Mouse (Mus musculus) heart, embryonic 10.5 days (tissue): ENCODE data around the gene Adgrb2. TPM values are rescaled to one million over a fixed set of nuclear protein-coding genes. Genes with fewer than 3 reads are reported as not detected.

ENCODE experiments used
- DNase-seq: peaks from one replicate; pipeline ENCODE4 v3.0.0-alpha.2; 2017; ENCODE audit warnings: low spot score
- H3K27ac ChIP-seq: fragments of 300-500 bp; sonication (generic); 2 replicates; pipeline ENCODE4 v1.5.1; 2016; ENCODE audit warnings: mild to moderate bottlenecking
- H3K27me3 ChIP-seq: fragments of 300-500 bp; sonication (generic); 2 replicates; pipeline ENCODE4 v1.6.1; 2016; ENCODE audit warnings: mild to moderate bottlenecking; ENCODE audit not compliant: poor library complexity, insufficient read depth, severe bottlenecking
- H3K36me3 ChIP-seq: fragments of 300-500 bp; sonication (generic); 2 replicates; pipeline ENCODE4 v1.6.1; 2016; ENCODE audit warnings: mild to moderate bottlenecking, moderate library complexity
- H3K4me1 ChIP-seq: fragments of 300-500 bp; sonication (generic); 2 replicates; pipeline ENCODE4 v1.6.1; 2016; ENCODE audit warnings: mild to moderate bottlenecking
- H3K4me3 ChIP-seq: fragments of 300-500 bp; sonication (generic); 2 replicates; pipeline ENCODE4 v1.5.1; 2016; ENCODE audit warnings: mild to moderate bottlenecking, moderate library complexity
- H3K9me3 ChIP-seq: fragments of 300-500 bp; sonication (generic); 2 replicates; pipeline ENCODE4 v1.6.1; 2016; ENCODE audit warnings: mild to moderate bottlenecking, moderate library complexity
- WGBS: fragments of 180-500 bp; shearing (Covaris S2); methylation state at CpG from one replicate; pipeline ENCODE4 v1.1.7; 2016; 5-methylcytosine and 5-hydroxymethylcytosine counted together
- polyA plus RNA-seq: library from polyadenylated mRNA; unstranded; fragments of >200 nt; fragmentation: Nextera tagmentation; extraction: Ambion mirVana; gene quantifications from 2 replicates; pipeline ENCODE4 v1.2.1, GENCODE M21; 2016

Adgrb2 gene
- polyA plus RNA-seq, 1 experiment from 2014 or later: 3.1 TPM

GRCm38 (mm10) chr4:130017036-130017674 lies 32.5 kb downstream of the Adgrb2 start:
- Histone ChIP-seq H3K9me3 (no peaks in the 10 kb centered on the region), H3K4me3 (no peak overlapping the region), H3K27ac (no peak overlapping the region), H3K4me1 (peaks cover 36% of the 10 kb centered on the region), H3K36me3 (no peaks in the 10 kb centered on the region), H3K27me3 (peaks cover 98% of the 10 kb centered on the region)
- 60% methylated on average over 18 of the region's 18 CpGs for WGBS
- DNase-seq: no peak

- no peak for DNase-seq
- Histone ChIP-seq H3K4me3 (no peak overlapping the region), H3K36me3 (no peaks in the 10 kb centered on the region), H3K9me3 (no peaks in the 10 kb centered on the region), H3K4me1 (peaks cover 10% of the 10 kb centered on the region), H3K27ac (no peak overlapping the region), H3K27me3 (peaks cover 78% of the 10 kb centered on the region)
- WGBS: 85% methylated on average over 8 of the region's 8 CpGs
Measured at GRCm38 (mm10) chr4:130022952-130023351, 38.3 kb downstream of the Adgrb2 start.

GRCm38 (mm10) chr4:130023511-130024231 lies 39.0 kb downstream of the Adgrb2 start:
- Histone ChIP-seq H3K27me3 (peaks cover 77% of the 10 kb centered on the region), H3K4me3 (no peak overlapping the region), H3K4me1 (peaks cover 10% of the 10 kb centered on the region), H3K27ac (no peak overlapping the region), H3K36me3 (no peaks in the 10 kb centered on the region), H3K9me3 (no peaks in the 10 kb centered on the region)
- DNase-seq: no peak
- 70% methylated on average over 10 of the region's 10 CpGs for WGBS

GRCm38 (mm10) chr4:130025544-130025943 lies 40.9 kb downstream of the Adgrb2 start:
- no peak for DNase-seq
- 31% methylated on average over 8 of the region's 8 CpGs for WGBS
- Histone ChIP-seq H3K27me3 (peaks cover 74% of the 10 kb centered on the region), H3K36me3 (no peaks in the 10 kb centered on the region), H3K4me3 (no peak overlapping the region), H3K4me1 (peaks cover 10% of the 10 kb centered on the region), H3K9me3 (no peaks in the 10 kb centered on the region), H3K27ac (no peak overlapping the region)

- no peak overlapping the region for H3K27ac ChIP-seq
- peaks cover 68% of the 10 kb centered on the region for H3K27me3 ChIP-seq
- 71% methylated on average over 2 of the region's 2 CpGs for WGBS
- H3K36me3 ChIP-seq: no peaks in the 10 kb centered on the region
- no peak for DNase-seq
- H3K4me3 ChIP-seq: no peak overlapping the region
- peaks cover 2% of the 10 kb centered on the region for H3K4me1 ChIP-seq
- no peaks in the 10 kb centered on the region for H3K9me3 ChIP-seq
Measured at GRCm38 (mm10) chr4:130031146-130031545, 46.5 kb downstream of the Adgrb2 start.

GRCm38 (mm10) chr4:130033496-130033895 lies 48.8 kb downstream of the Adgrb2 start:
- Histone ChIP-seq H3K27ac (no peak overlapping the region), H3K4me1 (peaks cover 21% of the 10 kb centered on the region), H3K27me3 (peaks cover 60% of the 10 kb centered on the region), H3K4me3 (no peak overlapping the region), H3K9me3 (no peaks in the 10 kb centered on the region), H3K36me3 (no peaks in the 10 kb centered on the region)
- 74% methylated on average over 7 of the region's 7 CpGs for WGBS
- DNase-seq: no peak

- Histone ChIP-seq H3K36me3 (no peaks in the 10 kb centered on the region), H3K4me1 (peaks cover 21% of the 10 kb centered on the region), H3K9me3 (no peaks in the 10 kb centered on the region), H3K27ac (peak overlapping the region; percentile 87), H3K4me3 (no peak overlapping the region), H3K27me3 (peaks cover 43% of the 10 kb centered on the region)
- WGBS: 7% methylated on average over 8 of the region's 8 CpGs
- DNase-seq: no peak
Measured at GRCm38 (mm10) chr4:130036112-130036511, 51.4 kb downstream of the Adgrb2 start.

- peaks cover 43% of the 10 kb centered on the region for H3K27me3 ChIP-seq
- peak; percentile 93 for DNase-seq
- peaks cover 24% of the 10 kb centered on the region for H3K4me1 ChIP-seq
- H3K4me3 ChIP-seq: peak overlapping the region; percentile 49
- 6% methylated on average over 23 of the region's 23 CpGs for WGBS
- H3K36me3 ChIP-seq: no peaks in the 10 kb centered on the region
- no peaks in the 10 kb centered on the region for H3K9me3 ChIP-seq
- peak overlapping the region; percentile 87 for H3K27ac ChIP-seq
Measured at GRCm38 (mm10) chr4:130036573-130037401, 52.1 kb downstream of the Adgrb2 start.

- no peak overlapping the region for H3K4me3 ChIP-seq
- no peaks in the 10 kb centered on the region for H3K9me3 ChIP-seq
- H3K27me3 ChIP-seq: peaks cover 28% of the 10 kb centered on the region
- no peak for DNase-seq
- peaks cover 40% of the 10 kb centered on the region for H3K4me1 ChIP-seq
- H3K27ac ChIP-seq: 0 out of 2 replicates have a peak overlapping the region, but pooled peaks have one; percentile 1
- H3K36me3 ChIP-seq: no peaks in the 10 kb centered on the region
- 51% methylated on average over 5 of the region's 5 CpGs for WGBS
Measured at GRCm38 (mm10) chr4:130039351-130039750, 54.7 kb downstream of the Adgrb2 start.

- 83% methylated on average over 11 of the region's 11 CpGs for WGBS
- no peak for DNase-seq
- Histone ChIP-seq H3K9me3 (no peaks in the 10 kb centered on the region), H3K36me3 (no peaks in the 10 kb centered on the region), H3K4me3 (no peak overlapping the region), H3K4me1 (peaks cover 46% of the 10 kb centered on the region), H3K27ac (no peak overlapping the region), H3K27me3 (peaks cover 12% of the 10 kb centered on the region)
Measured at GRCm38 (mm10) chr4:130041076-130041475, 56.4 kb downstream of the Adgrb2 start.

GRCm38 (mm10) chr4:130044211-130044610 lies 59.5 kb downstream of the Adgrb2 start:
- DNase-seq: no peak
- H3K36me3 ChIP-seq: no peaks in the 10 kb centered on the region
- H3K27me3 ChIP-seq: peaks cover 25% of the 10 kb centered on the region
- peaks cover 45% of the 10 kb centered on the region for H3K4me1 ChIP-seq
- no peaks in the 10 kb centered on the region for H3K9me3 ChIP-seq
- no peak overlapping the region for H3K4me3 ChIP-seq
- 83% methylated on average over 9 of the region's 9 CpGs for WGBS
- no peak overlapping the region; the same call in 1 of the 2 replicates for H3K27ac ChIP-seq

- peak; percentile 75 for DNase-seq
- Histone ChIP-seq H3K4me1 (peaks cover 52% of the 10 kb centered on the region), H3K27ac (peak overlapping the region; percentile 73), H3K4me3 (peak overlapping the region; percentile 34), H3K27me3 (peaks cover 38% of the 10 kb centered on the region), H3K9me3 (no peaks in the 10 kb centered on the region), H3K36me3 (no peaks in the 10 kb centered on the region)
- 15% methylated on average over 14 of the region's 14 CpGs for WGBS
Measured at GRCm38 (mm10) chr4:130045609-130046008, 60.9 kb downstream of the Adgrb2 start.
